Mouse (Mus musculus) right cerebral cortex, postnatal 10 days (tissue): ENCODE data around the gene Il17ra.

Experiments
- DNase-seq, 2 experiments: peaks; one replicate each; pipeline ENCODE4 v3.0.0; 2021; ENCODE audit warnings: low spot score in 2 of 2

The Il17ra gene

GRCm38 (mm10) chr6:120471991-120472441 is 9.0 kb downstream of the Il17ra start:
- peak; percentile 39 to 55 for DNase-seq

GRCm38 (mm10) chr6:120472455-120473140 is 9.6 kb downstream of the Il17ra start:
- no peak for DNase-seq

GRCm38 (mm10) chr6:120473427-120473826 is 10.4 kb downstream of the Il17ra start:
- DNase-seq = peak; percentile 69 to 73

- no peak for DNase-seq
Measured at GRCm38 (mm10) chr6:120475288-120475687, 12.2 kb downstream of the Il17ra start.

- peak in 1 of 2 experiments; percentile 53 for DNase-seq
Measured at GRCm38 (mm10) chr6:120479302-120479701, 16.3 kb downstream of the Il17ra start.

GRCm38 (mm10) chr6:120480361-120480760 is 17.3 kb downstream of the Il17ra start:
- DNase-seq = peak in 1 of 2 experiments; percentile 80

- no peak for DNase-seq
Measured at GRCm38 (mm10) chr6:120481538-120481937, 18.5 kb downstream of the Il17ra start.

- no peak for DNase-seq
Measured at GRCm38 (mm10) chr6:120482021-120482420, 19.0 kb downstream of the Il17ra start.

- DNase-seq = no peak
Measured at GRCm38 (mm10) chr6:120482756-120483155, 19.7 kb downstream of the Il17ra start.

- peak; percentile 73 to 84 for DNase-seq
Measured at GRCm38 (mm10) chr6:120483211-120483626, 20.2 kb downstream of the Il17ra start.

- no peak for DNase-seq
Measured at GRCm38 (mm10) chr6:120485038-120485437, 22.0 kb downstream of the Il17ra start.

- DNase-seq = no peak
Measured at GRCm38 (mm10) chr6:120486051-120486510, 23.0 kb downstream of the Il17ra start.

- DNase-seq = no peak
Measured at GRCm38 (mm10) chr6:120488647-120489046, 25.6 kb downstream of the Il17ra start.

- DNase-seq = no peak
Measured at GRCm38 (mm10) chr6:120489461-120489860, 26.4 kb downstream of the Il17ra start.

- peak; percentile 34 to 54 for DNase-seq
Measured at GRCm38 (mm10) chr6:120491064-120491463, 28.0 kb downstream of the Il17ra start.

- DNase-seq = peak; percentile 46 to 52
Measured at GRCm38 (mm10) chr6:120491862-120492498, 28.9 kb downstream of the Il17ra start.

- peak; percentile 59 to 70 for DNase-seq
Measured at GRCm38 (mm10) chr6:120492499-120493373, 29.7 kb downstream of the Il17ra start.

GRCm38 (mm10) chr6:120493374-120494181 is 30.5 kb downstream of the Il17ra start, which contains the start of gene Tmem121b:
Gene Tmem121b (minus strand): TSS chr6:120493807.
- peak; percentile 95 to 96 for DNase-seq

GRCm38 (mm10) chr6:120496544-120496943 is 33.5 kb downstream of the Il17ra start:
- no peak for DNase-seq

GRCm38 (mm10) chr6:120504051-120504450 is 41.0 kb downstream of the Il17ra start:
- DNase-seq = peak; percentile 65 to 78

GRCm38 (mm10) chr6:120505531-120505930 is 42.5 kb downstream of the Il17ra start:
- no peak for DNase-seq
